Comparison of ENCODE assay signal across 8 mouse cellular contexts in genomic region chr4:149484566-149484965, GRCm38 (mm10). TPM values are rescaled to one million over a fixed set of nuclear protein-coding genes. Genes with fewer than 3 reads are reported as not detected.
DNase-seq lines count a peak whose midpoint lies in the region; ATAC-seq and TF ChIP-seq lines count a peak whose summit lies in the region.

No protein-coding gene starts in this region.

- no peak for TF ChIP-seq POLR2A in thymus, adult 2 months (IDR thresholded peaks at IDR 0.05; ENCODE audit: control insufficient read depth, extremely low read depth, insufficient read depth, low read length, poor library complexity)

- no peak overlapping the region for H3K27ac ChIP-seq in thymus, adult 2 months (ENCODE audit: control insufficient read depth, insufficient read depth, low read length)
- H3K27ac ChIP-seq in limb, embryonic 11.5 days (replicated peaks; ENCODE audit: low read depth, low read length), result no peak overlapping the region; the same call in 1 of the 2 replicates

- H3K4me1 ChIP-seq in erythroblast, embryonic 14.5 days (ENCODE audit: control insufficient read depth), result peaks cover 27% of the 10 kb centered on the region
- peaks cover 9% of the 10 kb centered on the region for H3K4me1 ChIP-seq in thymus, adult 2 months (replicated peaks; ENCODE audit: control insufficient read depth, insufficient read depth, low read length)
- 0 out of 2 replicates have a peak, but pooled peaks cover 4% of the 10 kb centered on the region for H3K4me1 ChIP-seq in limb, embryonic 11.5 days (ENCODE audit: control insufficient read depth, insufficient read depth, low read length)

- no peak; the same call in 1 of the 2 replicates for TF ChIP-seq CTCF in thymus, adult 2 months (IDR thresholded peaks at IDR 0.05; ENCODE audit: borderline replicate concordance, control insufficient read depth, extremely low read depth, insufficient read depth, low read length, poor library complexity)

- no peaks in the 10 kb centered on the region for H3K27me3 ChIP-seq in erythroblast, embryonic 14.5 days (ENCODE audit: control insufficient read depth)
- H3K27me3 ChIP-seq in thymus, adult 2 months (ENCODE audit: control insufficient read depth, insufficient read depth, low read length), result no peaks in the 10 kb centered on the region
- no peaks in the 10 kb centered on the region for H3K27me3 ChIP-seq in limb, embryonic 11.5 days (ENCODE audit: control insufficient read depth, insufficient read depth, low read length)

- H3K36me3 ChIP-seq in erythroblast, embryonic 14.5 days (ENCODE audit: control insufficient read depth), result peaks cover 30% of the 10 kb centered on the region
- peaks cover 21% of the 10 kb centered on the region for H3K36me3 ChIP-seq in thymus, adult 2 months (ENCODE audit: control insufficient read depth, insufficient read depth, low read length)
- peaks cover 11% of the 10 kb centered on the region for H3K36me3 ChIP-seq in limb, embryonic 11.5 days (ENCODE audit: control insufficient read depth, insufficient read depth, low read length)

- H3K4me3 ChIP-seq in erythroblast, embryonic 14.5 days (replicated peaks), result peak overlapping the region; percentile 92
- peak overlapping the region; percentile 88 for H3K4me3 ChIP-seq in thymus, adult 2 months (ENCODE audit: control insufficient read depth, insufficient read depth, low read length)
- peak overlapping the region; percentile 76 for H3K4me3 ChIP-seq in limb, embryonic 11.5 days (ENCODE audit: low read depth, low read length)

- ATAC-seq in erythroblast, adult 5-6 weeks (replicated peaks; ENCODE audit: low FRiP score, poor library complexity, severe bottlenecking), result no peak
- ATAC-seq in limb, embryonic 11.5 days (ENCODE audit: insufficient number of reproducible peaks, low FRiP score, low TSS enrichment, low read depth), result no peak

- no peak for DNase-seq in thymus, adult 2 months
- DNase-seq in thymus, postnatal 36 days, result no peak
- DNase-seq in limb, embryonic 11.5 days (ENCODE audit: low spot score), result no peak
- peak; percentile 27 for DNase-seq in skeletal muscle tissue, adult 2 months (ENCODE audit: low read depth, low spot score)
- DNase-seq in left cerebral cortex, adult 11 months (ENCODE audit: low spot score), result no peak
- DNase-seq in yolk sac, embryonic 10.5 days (ENCODE audit: low spot score), result no peak

- 65% methylated on average over 3 of the region's 3 CpGs for WGBS in thymus, adult 2 months
- 58% methylated on average over 3 of the region's 3 CpGs for WGBS in limb, embryonic 11.5 days

- H3K4me2 ChIP-seq in limb, embryonic 11.5 days (ENCODE audit: low read depth, severe bottlenecking), result peak overlapping the region; percentile 67

- H3K9me3 ChIP-seq in erythroblast, embryonic 14.5 days (ENCODE audit: control insufficient read depth, low read length), result no peaks in the 10 kb centered on the region
- no peaks in the 10 kb centered on the region for H3K9me3 ChIP-seq in limb, embryonic 11.5 days (ENCODE audit: control insufficient read depth, low read length)

- H3K9ac ChIP-seq in limb, embryonic 11.5 days (ENCODE audit: low read length), result peak overlapping the region; percentile 61

RNA-seq across cellular contexts. Expression of gene Nmnat1, which starts 0.4 kb away (rescaled TPM):
- 0.10 and 0.17 TPM in 2 replicates for polyA plus RNA-seq in erythroblast, embryonic 14.5 days (2012)
- 0.58 and 3.1 TPM in 2 replicates for total RNA-seq in erythroblast, adult 5-6 weeks (2015; ENCODE audit: low replicate concordance)
- 0.84 and 1.2 TPM in 2 replicates for total RNA-seq in erythroblast, adult 5-6 weeks (2017; ENCODE audit: low replicate concordance)
- 21.6 and 22.9 TPM in 2 replicates for polyA plus RNA-seq in thymus, adult 2 months (2012; rRNA removed)
- polyA plus RNA-seq in limb, embryonic 11.5 days (2014; fragmentation: Nextera tagmentation; extraction: Ambion mirVana), result 15.8 and 16.5 TPM in 2 replicates

RNA-seq across cellular contexts. Expression of gene Lzic, which starts 0.5 kb away (rescaled TPM):
- 0.29 and 0.58 TPM in 2 replicates for polyA plus RNA-seq in erythroblast, embryonic 14.5 days (2012)
- 4.8 and 5.4 TPM in 2 replicates for total RNA-seq in erythroblast, adult 5-6 weeks (2015; ENCODE audit: low replicate concordance)
- total RNA-seq in erythroblast, adult 5-6 weeks (2017; ENCODE audit: low replicate concordance), result 6.1 and 23.2 TPM in 2 replicates
- 29.0 and 30.3 TPM in 2 replicates for polyA plus RNA-seq in thymus, adult 2 months (2012; rRNA removed)
- polyA plus RNA-seq in limb, embryonic 11.5 days (2014; fragmentation: Nextera tagmentation; extraction: Ambion mirVana), result 61.5 and 64.6 TPM in 2 replicates

RNA-seq across cellular contexts. Expression of gene Tmem274, which starts 7.4 kb away (rescaled TPM):
- polyA plus RNA-seq in erythroblast, embryonic 14.5 days (2012), result not detected in 2 replicates
- total RNA-seq in erythroblast, adult 5-6 weeks (2015; ENCODE audit: low replicate concordance), result not detected in 2 replicates
- total RNA-seq in erythroblast, adult 5-6 weeks (2017; ENCODE audit: low replicate concordance), result not detected in 2 replicates
- polyA plus RNA-seq in thymus, adult 2 months (2012; rRNA removed), result not detected in 2 replicates
- 0.55 TPM in 1 of 2 replicates, not detected in the other for polyA plus RNA-seq in limb, embryonic 11.5 days (2014; fragmentation: Nextera tagmentation; extraction: Ambion mirVana)

RNA-seq across cellular contexts. Expression of gene Rbp7, which starts 29.8 kb away (rescaled TPM):
- polyA plus RNA-seq in erythroblast, embryonic 14.5 days (2012), result not detected in 2 replicates
- total RNA-seq in erythroblast, adult 5-6 weeks (2015; ENCODE audit: low replicate concordance), result not detected in 2 replicates
- not detected in 2 replicates for total RNA-seq in erythroblast, adult 5-6 weeks (2017; ENCODE audit: low replicate concordance)
- polyA plus RNA-seq in thymus, adult 2 months (2012; rRNA removed), result 0.59 and 1.2 TPM in 2 replicates
- not detected in 2 replicates for polyA plus RNA-seq in limb, embryonic 11.5 days (2014; fragmentation: Nextera tagmentation; extraction: Ambion mirVana)

RNA-seq across cellular contexts. Expression of gene Ctnnbip1, which starts 33.5 kb away (rescaled TPM):
- polyA plus RNA-seq in erythroblast, embryonic 14.5 days (2012), result 0.18 and 0.54 TPM in 2 replicates
- total RNA-seq in erythroblast, adult 5-6 weeks (2015; ENCODE audit: low replicate concordance), result 4.6 TPM in 1 of 2 replicates, not detected in the other
- total RNA-seq in erythroblast, adult 5-6 weeks (2017; ENCODE audit: low replicate concordance), result 2.2 and 4.6 TPM in 2 replicates
- 13.2 and 17.9 TPM in 2 replicates for polyA plus RNA-seq in thymus, adult 2 months (2012; rRNA removed)
- polyA plus RNA-seq in limb, embryonic 11.5 days (2014; fragmentation: Nextera tagmentation; extraction: Ambion mirVana), result 74.7 and 84.6 TPM in 2 replicates

Comparison
In these comparisons a context has a peak if more than half of its experiments do, and no peak if none do; other contexts are left out.
1. RNA of gene Nmnat1, which starts 0.4 kb away (polyA plus RNA-seq): 21.6 to 22.9 TPM in thymus, adult 2 months and 15.8 to 16.5 TPM in limb, embryonic 11.5 days; 0.10 to 0.17 TPM in erythroblast, embryonic 14.5 days; every median in the first group is over 10 times any median in the second.
2. RNA of gene Lzic, which starts 0.5 kb away (polyA plus RNA-seq): 61.5 to 64.6 TPM in limb, embryonic 11.5 days and 29.0 to 30.3 TPM in thymus, adult 2 months; 0.29 to 0.58 TPM in erythroblast, embryonic 14.5 days; every median in the first group is over 10 times any median in the second.
3. Peak in every context shown above with its lines, with median percentiles within 50 percentile points of each other: H3K4me3 ChIP-seq.